Mouse (Mus musculus): Measurements from ENCODE around the gene Blvra. TPM values are rescaled to one million over a fixed set of nuclear protein-coding genes. Genes with fewer than 3 reads are reported as not detected.

Blvra gene
- polyA plus RNA-seq (2015; fragmentation: Nextera tagmentation; extraction: Ambion mirVana): 44.3 and 48.8 TPM in 2 replicates

DNA sequence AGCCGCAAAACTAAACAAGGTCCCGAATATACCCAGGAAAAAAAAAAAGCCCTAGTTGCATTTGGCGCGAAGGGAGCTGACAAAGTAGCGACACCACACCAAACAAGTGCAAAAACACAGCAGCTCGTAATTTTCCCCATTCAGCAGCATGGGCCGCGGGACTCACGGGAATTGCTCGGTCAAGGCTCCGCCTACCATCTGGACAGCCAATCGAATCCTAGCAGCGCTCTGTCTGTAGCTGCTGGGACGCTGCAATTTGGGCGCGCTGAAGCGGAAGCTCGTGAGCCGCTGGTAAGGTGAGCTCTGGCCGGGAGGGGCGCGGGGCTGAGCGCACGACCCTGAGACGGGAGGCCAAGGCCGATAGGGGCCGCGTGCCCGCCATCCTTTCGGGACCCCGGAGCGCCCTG, at the start of gene Blvra:
Blvra (plus strand) TSS at position 231 of the 407 bp plus-strand sequence.
- DNase-seq (ENCODE audit: low spot score) (peak; percentile 94), ATAC-seq (peak; percentile 100)
- Histone ChIP-seq H3K27me3 (replicated peaks; ENCODE audit: insufficient read depth, low read length) (no peaks in the 10 kb centered on the region), H3K4me3 (ENCODE audit: low read depth, low read length) (peak within 1 kb of the TSS; percentile 78), H3K27ac (ENCODE audit: low read length) (0 out of 2 replicates have a peak within 1 kb of the TSS, but pooled peaks have one; percentile 21), H3K4me2 (replicated peaks; ENCODE audit: low read depth, low read length) (peak within 1 kb of the TSS; percentile 68), H3K36me3 (ENCODE audit: insufficient read depth, low read length) (0 out of 2 replicates have a peak, but pooled peaks cover 3% of the 10 kb centered on the region), H3K9ac (replicated peaks; ENCODE audit: low read depth) (peak within 1 kb of the TSS; percentile 52), H3K9me3 (ENCODE audit: low read length) (no peaks in the 10 kb centered on the region), H3K4me1 (ENCODE audit: insufficient read depth, low read depth, low read length) (no peaks in the 10 kb centered on the region)
- under 1% methylated on average over 31 of the region's 32 CpGs for WGBS
- TF ChIP-seq CTCF (IDR thresholded peaks at IDR 0.05) (peak; percentile 42), EP300 (IDR thresholded peaks at IDR 0.05) (no peak)

DNA sequence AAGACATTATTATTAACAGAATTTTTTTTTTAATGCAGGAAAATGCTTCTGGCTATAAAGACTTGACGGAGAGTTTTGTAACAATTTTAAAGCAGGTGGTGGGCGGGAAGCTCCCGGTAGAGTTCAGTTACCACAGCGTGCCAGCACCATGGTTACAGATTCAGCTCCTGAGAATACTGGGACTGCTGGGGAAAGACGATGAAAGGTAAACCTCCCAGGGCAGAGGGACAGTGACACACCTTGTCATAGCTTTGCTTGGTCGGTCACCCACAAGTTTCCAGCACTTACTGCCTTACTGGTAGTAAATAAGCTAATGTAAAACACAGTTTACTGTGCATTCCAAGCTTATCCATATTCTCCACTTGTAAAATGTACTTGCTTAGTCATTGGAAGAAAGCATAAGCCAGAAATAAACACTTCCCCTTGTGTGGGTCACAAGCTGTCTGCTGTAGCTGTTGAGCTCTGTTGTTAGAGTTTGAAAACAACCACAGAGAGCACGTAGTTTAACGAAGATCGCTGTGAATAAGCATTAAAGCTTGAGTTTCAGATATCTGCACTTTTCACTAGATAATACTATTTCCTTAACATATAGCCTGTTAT, 35.4 kb upstream of the Blvra start:
- H3K36me3 ChIP-seq (ENCODE audit: insufficient read depth, low read length): peaks cover 5% of the 10 kb centered on the region; the same call in 1 of the 2 replicates
- ATAC-seq: no peak

DNA sequence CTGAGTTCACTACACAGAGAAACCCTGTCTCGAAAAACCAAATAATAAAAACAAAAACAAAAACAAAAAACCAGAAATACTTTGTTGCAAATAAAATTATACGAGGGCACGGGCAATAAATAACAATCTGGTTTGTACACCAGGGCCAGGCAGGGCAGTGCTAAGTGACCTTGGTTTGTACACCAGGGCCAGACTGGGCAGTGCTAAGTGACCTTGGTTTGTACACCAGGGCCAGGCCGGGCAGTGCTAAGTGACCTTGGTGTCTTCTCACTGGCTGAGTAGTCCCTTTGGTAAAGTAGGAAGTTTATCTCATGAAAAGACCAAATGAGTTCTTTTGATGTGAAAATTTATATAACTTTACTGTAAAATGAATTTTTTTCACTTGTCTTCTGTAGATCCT, 33.2 kb upstream of the Blvra start:
- WGBS: 84% methylated on average over 4 of the region's 4 CpGs
- Histone ChIP-seq H3K9me3 (ENCODE audit: low read length) (no peaks in the 10 kb centered on the region), H3K4me1 (ENCODE audit: insufficient read depth, low read depth, low read length) (no peaks in the 10 kb centered on the region), H3K27me3 (replicated peaks; ENCODE audit: insufficient read depth, low read length) (no peaks in the 10 kb centered on the region), H3K27ac (ENCODE audit: low read length) (no peak overlapping the region), H3K9ac (replicated peaks; ENCODE audit: low read depth) (no peak overlapping the region), H3K4me2 (replicated peaks; ENCODE audit: low read depth, low read length) (no peak overlapping the region), H3K4me3 (ENCODE audit: low read depth, low read length) (no peak overlapping the region), H3K36me3 (ENCODE audit: insufficient read depth, low read length) (peaks cover 5% of the 10 kb centered on the region; the same call in 1 of the 2 replicates)
- DNase-seq (ENCODE audit: low spot score) (no peak), ATAC-seq (no peak)
- no peak for TF ChIP-seq EP300 (IDR thresholded peaks at IDR 0.05)
- TF ChIP-seq CTCF (IDR thresholded peaks at IDR 0.05): no peak

More for the DNA sequence above, 35.4 kb upstream of the Blvra start:
- no peak overlapping the region for H3K4me3 ChIP-seq (ENCODE audit: low read depth, low read length)
- no peak for DNase-seq (ENCODE audit: low spot score)
- H3K9me3 ChIP-seq (ENCODE audit: low read length): no peaks in the 10 kb centered on the region
- H3K9ac ChIP-seq (replicated peaks; ENCODE audit: low read depth): no peak overlapping the region
- no peak overlapping the region for H3K4me2 ChIP-seq (replicated peaks; ENCODE audit: low read depth, low read length)
- 95% methylated on average over 9 of the region's 9 CpGs for WGBS
- no peak overlapping the region for H3K27ac ChIP-seq (ENCODE audit: low read length)
- TF ChIP-seq EP300 (IDR thresholded peaks at IDR 0.05) (no peak), CTCF (IDR thresholded peaks at IDR 0.05) (no peak)
- no peaks in the 10 kb centered on the region for H3K4me1 ChIP-seq (ENCODE audit: insufficient read depth, low read depth, low read length)
- H3K27me3 ChIP-seq (replicated peaks; ENCODE audit: insufficient read depth, low read length): no peaks in the 10 kb centered on the region

DNA sequence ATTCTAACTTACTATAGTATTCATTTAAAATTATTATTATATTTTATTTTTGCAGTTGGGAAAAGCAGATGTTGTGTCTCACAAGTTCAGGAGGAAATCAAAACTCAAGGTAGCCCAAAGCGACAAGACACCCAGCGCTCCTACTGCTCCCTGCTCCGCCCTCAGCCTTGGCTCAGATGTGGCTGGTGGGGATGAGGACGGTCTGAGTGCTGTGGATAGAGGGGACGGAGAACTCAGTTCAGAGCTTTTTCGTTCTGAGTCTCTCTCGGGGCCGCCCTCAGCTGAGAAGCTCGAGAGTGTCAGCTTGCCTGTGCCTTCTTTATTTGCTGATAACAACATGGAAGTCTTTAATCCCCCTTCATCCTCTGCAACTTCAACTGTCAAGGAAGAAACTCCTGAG, 9.0 kb upstream of the Blvra start:
- no peak overlapping the region for H3K4me2 ChIP-seq (replicated peaks; ENCODE audit: low read depth, low read length)
- no peak overlapping the region for H3K27ac ChIP-seq (ENCODE audit: low read length)
- ATAC-seq (no peak), DNase-seq (ENCODE audit: low spot score) (no peak)
- H3K36me3 ChIP-seq (ENCODE audit: insufficient read depth, low read length): peaks cover 30% of the 10 kb centered on the region
- no peaks in the 10 kb centered on the region for H3K27me3 ChIP-seq (replicated peaks; ENCODE audit: insufficient read depth, low read length)
- WGBS: 95% methylated on average over 9 of the region's 9 CpGs
- H3K9ac ChIP-seq (replicated peaks; ENCODE audit: low read depth): no peak overlapping the region
- H3K9me3 ChIP-seq (ENCODE audit: low read length): no peaks in the 10 kb centered on the region
- H3K4me3 ChIP-seq (ENCODE audit: low read depth, low read length): no peak overlapping the region
- TF ChIP-seq EP300 (IDR thresholded peaks at IDR 0.05) (no peak), CTCF (IDR thresholded peaks at IDR 0.05) (no peak)
- no peaks in the 10 kb centered on the region for H3K4me1 ChIP-seq (ENCODE audit: insufficient read depth, low read depth, low read length)

DNA sequence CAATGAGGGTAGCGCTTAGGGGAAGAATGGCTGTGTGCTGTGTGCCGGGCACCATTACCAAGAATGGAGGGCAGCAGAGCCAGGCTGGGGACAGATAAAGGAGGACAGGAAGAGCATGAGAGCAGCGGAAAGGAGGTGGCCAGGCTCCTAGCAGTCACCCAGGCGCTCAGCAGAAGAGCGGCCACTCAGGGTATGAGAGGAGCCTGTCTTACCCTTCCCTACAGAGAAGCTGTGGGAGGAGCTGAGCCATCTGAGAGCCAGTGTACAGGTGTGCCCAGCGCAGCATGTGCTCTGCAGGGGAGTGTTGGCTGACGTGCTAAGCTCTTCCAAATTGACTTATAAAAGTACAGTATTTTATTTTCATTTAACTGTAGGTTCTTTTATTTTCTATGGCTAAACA, 1.7 kb upstream of the Blvra start:
- Histone ChIP-seq H3K4me1 (ENCODE audit: insufficient read depth, low read depth, low read length) (no peaks in the 10 kb centered on the region), H3K9ac (replicated peaks; ENCODE audit: low read depth) (no peak overlapping the region), H3K9me3 (ENCODE audit: low read length) (no peaks in the 10 kb centered on the region), H3K36me3 (ENCODE audit: insufficient read depth, low read length) (0 out of 2 replicates have a peak, but pooled peaks cover 3% of the 10 kb centered on the region), H3K4me2 (replicated peaks; ENCODE audit: low read depth, low read length) (no peak overlapping the region), H3K4me3 (ENCODE audit: low read depth, low read length) (no peak overlapping the region), H3K27me3 (replicated peaks; ENCODE audit: insufficient read depth, low read length) (no peaks in the 10 kb centered on the region), H3K27ac (ENCODE audit: low read length) (no peak overlapping the region)
- DNase-seq (ENCODE audit: low spot score) (no peak), ATAC-seq (no peak)
- TF ChIP-seq EP300 (IDR thresholded peaks at IDR 0.05) (no peak), CTCF (IDR thresholded peaks at IDR 0.05) (no peak)
- 77% methylated on average over 7 of the region's 7 CpGs for WGBS

DNA sequence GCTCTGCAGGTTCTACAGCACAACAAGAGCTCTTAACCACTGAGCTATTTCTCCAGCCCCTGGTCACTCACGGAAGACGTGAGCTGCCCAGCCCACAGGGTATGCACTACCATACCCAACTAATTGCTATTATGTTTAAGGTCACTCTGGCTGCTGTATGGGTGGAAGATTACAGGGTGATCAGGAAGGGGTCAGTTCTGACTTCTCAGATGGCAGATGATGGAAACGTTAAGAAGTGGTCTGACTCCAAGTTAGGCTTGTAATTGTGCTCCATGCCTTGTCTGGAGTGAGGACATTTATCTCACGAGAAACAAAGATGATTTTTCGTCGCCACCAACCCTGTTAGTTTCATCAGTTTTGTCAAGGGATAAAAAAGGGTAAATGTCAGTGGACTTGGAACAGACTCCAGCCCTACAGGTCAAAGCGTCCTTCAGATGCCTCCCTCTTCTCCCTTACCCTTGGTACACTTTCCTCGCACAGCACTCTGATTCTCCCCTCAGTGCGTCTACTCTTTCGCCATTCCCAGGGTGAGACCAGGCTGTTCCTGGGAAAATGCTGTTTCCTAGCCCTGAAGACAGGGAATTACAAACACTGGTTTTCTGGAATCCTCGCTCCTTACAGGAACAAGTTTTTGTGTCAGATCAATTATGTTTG, 557 bp upstream of the Blvra start:
- H3K27ac ChIP-seq (ENCODE audit: low read length): no peak overlapping the region
- no peak for DNase-seq (ENCODE audit: low spot score)

More for the DNA sequence above, 557 bp upstream of the Blvra start:
- TF ChIP-seq EP300 (IDR thresholded peaks at IDR 0.05) (no peak), CTCF (IDR thresholded peaks at IDR 0.05) (no peak)
- Histone ChIP-seq H3K4me2 (replicated peaks; ENCODE audit: low read depth, low read length) (peak overlapping the region; percentile 68), H3K36me3 (ENCODE audit: insufficient read depth, low read length) (0 out of 2 replicates have a peak, but pooled peaks cover 3% of the 10 kb centered on the region), H3K27me3 (replicated peaks; ENCODE audit: insufficient read depth, low read length) (no peaks in the 10 kb centered on the region), H3K9ac (replicated peaks; ENCODE audit: low read depth) (no peak overlapping the region), H3K4me1 (ENCODE audit: insufficient read depth, low read depth, low read length) (no peaks in the 10 kb centered on the region), H3K4me3 (ENCODE audit: low read depth, low read length) (peak overlapping the region; percentile 78; the same call in 1 of the 2 replicates), H3K9me3 (ENCODE audit: low read length) (no peaks in the 10 kb centered on the region)
- 16% methylated on average over 11 of the region's 11 CpGs for WGBS
- ATAC-seq: no peak
